Mouse (Mus musculus) C2C12 (cell line): ENCODE results near the gene Ddx21.
A peak's percentile ranks its signal among the peaks of the same experiment; 100 is the strongest.

Experiments
- CEBPB ChIP-seq: IDR thresholded peaks from one replicate; pipeline ENCODE4 v1.6.1; 2011; ENCODE audit warnings: low read depth, mild to moderate bottlenecking, control low read depth, moderate library complexity
- CTCF ChIP-seq: IDR thresholded peaks from one replicate; pipeline ENCODE4 v1.5.1; 2011; ENCODE audit not compliant: control insufficient read depth, insufficient read depth, insufficient read length
- MAX ChIP-seq: IDR thresholded peaks from one replicate; pipeline ENCODE4 v1.6.1; 2011; ENCODE audit warnings: mild to moderate bottlenecking, control low read depth
- MYOD1 ChIP-seq: IDR thresholded peaks from one replicate; pipeline ENCODE4 v1.6.1; 2011; ENCODE audit warnings: low read depth; ENCODE audit not compliant: control insufficient read depth, insufficient read length
- MYOG ChIP-seq: IDR thresholded peaks from one replicate; pipeline ENCODE4 v1.6.1; 2011; ENCODE audit not compliant: control insufficient read depth, insufficient read length; ENCODE audit errors: extremely low read depth
- USF1 ChIP-seq: IDR thresholded peaks from one replicate; pipeline ENCODE4 v1.6.1; 2011; ENCODE audit warnings: low read depth, mild to moderate bottlenecking, control low read depth, moderate library complexity

DNA sequence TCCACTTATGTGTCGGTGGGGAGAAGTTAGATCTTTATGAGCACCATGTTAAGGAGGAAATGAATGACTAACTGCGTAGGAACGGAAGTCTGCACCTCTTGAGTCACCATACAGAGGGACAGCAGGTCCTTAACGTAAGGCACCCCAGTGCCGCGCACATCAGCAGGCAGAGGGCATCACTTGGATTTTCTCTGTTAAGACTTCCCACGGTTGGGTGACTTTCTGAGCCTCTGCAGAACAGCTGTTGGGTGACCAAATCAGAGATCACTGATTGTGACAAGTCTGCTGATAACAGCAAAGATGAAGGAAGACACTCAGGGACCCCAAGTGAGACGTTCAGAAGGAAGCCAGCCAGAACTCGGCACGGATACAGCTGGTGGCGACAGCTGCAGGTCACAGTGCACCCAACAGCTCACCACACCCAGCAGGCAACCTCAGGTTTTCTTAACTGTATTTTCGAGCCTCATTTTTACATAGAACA is 48.4 kb downstream of the Ddx21 start:
- TF ChIP-seq CTCF: no peak
- no peak for TF ChIP-seq USF1
- TF ChIP-seq CEBPB: no peak
- TF ChIP-seq MYOG: no peak
- no peak for TF ChIP-seq MAX
- TF ChIP-seq MYOD1: peak; percentile 38
